Mouse (Mus musculus): ENCODE results near the gene Rpl36. TPM values are rescaled to one million over a fixed set of nuclear protein-coding genes. Genes with fewer than 3 reads are reported as not detected.
A peak's percentile ranks its signal among the peaks of the same experiment; 100 is the strongest.

The Rpl36 gene
- polyA plus RNA-seq (2015; fragmentation: Nextera tagmentation; extraction: Ambion mirVana) = 2,445 and 2,952 TPM in 2 replicates

GRCm38 (mm10) chr17:56613236-56613844 lies at the start of gene Rpl36:
Gene Rpl36, plus strand, starts transcription at chr17:56613416.
- peak; percentile 37 for ATAC-seq (replicated peaks; ENCODE audit: low FRiP score, low read depth)
- no peaks in the 10 kb centered on the region for H3K27me3 ChIP-seq (ENCODE audit: insufficient read depth, low read length)
- H3K9me3 ChIP-seq (replicated peaks; ENCODE audit: low read length) = no peaks in the 10 kb centered on the region
- H3K36me3 ChIP-seq (ENCODE audit: insufficient read depth, low read length) = peaks cover 32% of the 10 kb centered on the region
- peak; percentile 96 for DNase-seq (ENCODE audit: low spot score)
- under 1% methylated on average over 52 of the region's 52 CpGs for WGBS
- peak within 1 kb of the TSS; percentile 87 for H3K9ac ChIP-seq (ENCODE audit: low read depth, low read length)
- H3K4me1 ChIP-seq (replicated peaks; ENCODE audit: insufficient read depth, low read length) = peaks cover 19% of the 10 kb centered on the region
- peak within 1 kb of the TSS; percentile 92 for H3K4me2 ChIP-seq (ENCODE audit: low read length)
- peak within 1 kb of the TSS; percentile 82 for H3K4me3 ChIP-seq (replicated peaks; ENCODE audit: low read depth, low read length)
- peak within 1 kb of the TSS; percentile 94 for H3K27ac ChIP-seq
- peak; percentile 98 for TF ChIP-seq CTCF (IDR thresholded peaks at IDR 0.05; ENCODE audit: low read depth)

- Histone ChIP-seq H3K4me2 (ENCODE audit: low read length) (no peak overlapping the region), H3K9me3 (replicated peaks; ENCODE audit: low read length) (no peaks in the 10 kb centered on the region), H3K4me3 (replicated peaks; ENCODE audit: low read depth, low read length) (no peak overlapping the region), H3K27ac (no peak overlapping the region), H3K27me3 (ENCODE audit: insufficient read depth, low read length) (no peaks in the 10 kb centered on the region), H3K36me3 (ENCODE audit: insufficient read depth, low read length) (peaks cover 97% of the 10 kb centered on the region), H3K4me1 (replicated peaks; ENCODE audit: insufficient read depth, low read length) (no peaks in the 10 kb centered on the region), H3K9ac (ENCODE audit: low read depth, low read length) (no peak overlapping the region)
- WGBS = 93% methylated on average over 29 of the region's 29 CpGs
- DNase-seq (ENCODE audit: low spot score) = no peak
- ATAC-seq (replicated peaks; ENCODE audit: low FRiP score, low read depth) = no peak
- no peak for TF ChIP-seq CTCF (IDR thresholded peaks at IDR 0.05; ENCODE audit: low read depth)
These were observed 46.9 kb upstream of the Rpl36 start for GRCm38 (mm10) chr17:56566293-56566692.

GRCm38 (mm10) chr17:56566918-56567317 lies 46.3 kb upstream of the Rpl36 start:
- Histone ChIP-seq H3K4me3 (replicated peaks; ENCODE audit: low read depth, low read length) (no peak overlapping the region), H3K36me3 (ENCODE audit: insufficient read depth, low read length) (peaks cover 97% of the 10 kb centered on the region), H3K9ac (ENCODE audit: low read depth, low read length) (no peak overlapping the region), H3K27ac (no peak overlapping the region), H3K4me1 (replicated peaks; ENCODE audit: insufficient read depth, low read length) (no peaks in the 10 kb centered on the region), H3K4me2 (ENCODE audit: low read length) (no peak overlapping the region), H3K9me3 (replicated peaks; ENCODE audit: low read length) (no peaks in the 10 kb centered on the region), H3K27me3 (ENCODE audit: insufficient read depth, low read length) (no peaks in the 10 kb centered on the region)
- no peak for TF ChIP-seq CTCF (IDR thresholded peaks at IDR 0.05; ENCODE audit: low read depth)
- DNase-seq (ENCODE audit: low spot score) (no peak), ATAC-seq (replicated peaks; ENCODE audit: low FRiP score, low read depth) (no peak)
- WGBS = 94% methylated on average over 5 of the region's 5 CpGs

- ATAC-seq (replicated peaks; ENCODE audit: low FRiP score, low read depth) (no peak), DNase-seq (ENCODE audit: low spot score) (no peak)
- H3K9ac ChIP-seq (ENCODE audit: low read depth, low read length) = no peak overlapping the region
- no peak overlapping the region for H3K27ac ChIP-seq
- H3K4me3 ChIP-seq (replicated peaks; ENCODE audit: low read depth, low read length) = no peak overlapping the region
- H3K4me2 ChIP-seq (ENCODE audit: low read length) = no peak overlapping the region
- no peaks in the 10 kb centered on the region for H3K4me1 ChIP-seq (replicated peaks; ENCODE audit: insufficient read depth, low read length)
- no peaks in the 10 kb centered on the region for H3K9me3 ChIP-seq (replicated peaks; ENCODE audit: low read length)
- no peak for TF ChIP-seq CTCF (IDR thresholded peaks at IDR 0.05; ENCODE audit: low read depth)
- peaks cover 97% of the 10 kb centered on the region for H3K36me3 ChIP-seq (ENCODE audit: insufficient read depth, low read length)
- no peaks in the 10 kb centered on the region for H3K27me3 ChIP-seq (ENCODE audit: insufficient read depth, low read length)
- 94% methylated on average over 4 of the region's 4 CpGs for WGBS
These were observed 45.8 kb upstream of the Rpl36 start for GRCm38 (mm10) chr17:56567370-56567769.

GRCm38 (mm10) chr17:56570287-56570686 lies 42.9 kb upstream of the Rpl36 start:
- no peak for DNase-seq (ENCODE audit: low spot score)
- H3K9ac ChIP-seq (ENCODE audit: low read depth, low read length) = no peak overlapping the region
- no peaks in the 10 kb centered on the region for H3K27me3 ChIP-seq (ENCODE audit: insufficient read depth, low read length)
- H3K4me1 ChIP-seq (replicated peaks; ENCODE audit: insufficient read depth, low read length) = no peaks in the 10 kb centered on the region
- no peak overlapping the region for H3K4me3 ChIP-seq (replicated peaks; ENCODE audit: low read depth, low read length)
- no peak overlapping the region for H3K27ac ChIP-seq
- WGBS = 73% methylated on average over 4 of the region's 4 CpGs
- TF ChIP-seq CTCF (IDR thresholded peaks at IDR 0.05; ENCODE audit: low read depth) = no peak
- no peak for ATAC-seq (replicated peaks; ENCODE audit: low FRiP score, low read depth)
- no peaks in the 10 kb centered on the region for H3K9me3 ChIP-seq (replicated peaks; ENCODE audit: low read length)
- H3K4me2 ChIP-seq (ENCODE audit: low read length) = no peak overlapping the region
- peaks cover 88% of the 10 kb centered on the region for H3K36me3 ChIP-seq (ENCODE audit: insufficient read depth, low read length)

GRCm38 (mm10) chr17:56572154-56572553 lies 41.1 kb upstream of the Rpl36 start:
- no peaks in the 10 kb centered on the region for H3K4me1 ChIP-seq (replicated peaks; ENCODE audit: insufficient read depth, low read length)
- no peak overlapping the region for H3K4me2 ChIP-seq (ENCODE audit: low read length)
- ATAC-seq (replicated peaks; ENCODE audit: low FRiP score, low read depth) (no peak), DNase-seq (ENCODE audit: low spot score) (no peak)
- H3K9ac ChIP-seq (ENCODE audit: low read depth, low read length) = no peak overlapping the region
- no peak for TF ChIP-seq CTCF (IDR thresholded peaks at IDR 0.05; ENCODE audit: low read depth)
- no peaks in the 10 kb centered on the region for H3K27me3 ChIP-seq (ENCODE audit: insufficient read depth, low read length)
- 44% methylated on average over 1 of the region's 1 CpGs for WGBS
- H3K9me3 ChIP-seq (replicated peaks; ENCODE audit: low read length) = no peaks in the 10 kb centered on the region
- H3K36me3 ChIP-seq (ENCODE audit: insufficient read depth, low read length) = peaks cover 81% of the 10 kb centered on the region
- no peak overlapping the region for H3K4me3 ChIP-seq (replicated peaks; ENCODE audit: low read depth, low read length)
- H3K27ac ChIP-seq = peak overlapping the region; percentile 31; the same call in 1 of the 2 replicates

Measured in kidney, postnatal 0 days (tissue).